Mouse (Mus musculus) right cerebral cortex, postnatal 14 days (tissue): Measurements from ENCODE around the gene Lfng.

Source experiments
- DNase-seq: peaks from one replicate; pipeline ENCODE4 v3.0.0; 2022

The Lfng gene

DNA sequence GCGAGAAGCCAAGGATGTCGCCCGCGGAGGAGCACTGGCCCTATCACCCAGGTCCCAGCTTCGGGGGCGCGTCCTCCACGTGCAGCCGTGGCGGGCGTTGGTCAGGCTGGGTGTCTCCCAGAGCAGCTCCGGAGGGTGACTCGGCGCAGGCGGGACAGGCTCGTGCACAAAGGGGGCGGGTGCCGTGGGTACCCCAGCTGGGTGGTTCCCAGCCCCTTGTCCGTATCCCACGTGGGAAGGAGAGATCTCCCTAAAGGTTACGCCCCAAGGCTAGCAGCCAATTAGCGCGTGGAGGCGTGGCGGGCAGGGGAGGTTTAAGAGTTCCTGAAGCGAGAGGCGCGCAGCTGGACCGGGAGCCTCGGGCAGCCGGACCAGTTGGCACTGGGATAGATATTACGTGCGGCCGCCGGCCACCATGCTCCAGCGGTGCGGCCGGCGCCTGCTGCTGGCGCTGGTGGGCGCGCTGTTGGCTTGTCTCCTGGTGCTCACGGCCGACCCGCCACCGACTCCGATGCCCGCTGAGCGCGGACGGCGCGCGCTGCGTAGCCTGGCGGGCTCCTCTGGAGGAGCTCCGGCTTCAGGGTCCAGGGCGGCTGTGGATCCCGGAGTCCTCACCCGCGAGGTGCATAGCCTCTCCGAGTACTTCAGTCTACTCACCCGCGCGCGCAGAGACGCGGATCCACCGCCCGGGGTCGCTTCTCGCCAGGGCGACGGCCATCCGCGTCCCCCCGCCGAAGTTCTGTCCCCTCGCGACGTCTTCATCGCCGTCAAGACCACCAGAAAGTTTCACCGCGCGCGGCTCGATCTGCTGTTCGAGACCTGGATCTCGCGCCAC, at the start of gene Lfng:
Gene Lfng (plus strand): TSS at position 320 of the 835 bp plus-strand sequence.
- peak; percentile 77 for DNase-seq

DNA sequence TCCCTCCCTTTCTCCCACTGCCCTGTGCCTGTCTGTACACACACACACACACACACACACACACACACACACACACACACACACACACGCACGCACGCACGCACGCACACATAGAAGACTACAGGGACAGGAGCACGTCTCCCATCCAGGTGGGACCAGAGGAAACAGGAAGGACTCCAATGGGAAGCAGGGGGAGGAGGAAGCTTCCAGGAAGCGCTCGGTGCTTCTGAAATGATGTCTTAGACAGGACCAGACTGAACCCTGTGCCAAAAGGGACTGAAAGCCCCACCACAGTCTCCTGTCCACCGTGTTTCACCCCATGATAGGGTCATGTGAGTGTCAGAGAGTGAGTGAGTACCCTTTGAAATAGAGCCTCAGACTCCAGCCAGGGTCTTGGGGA, 44.5 kb upstream of the Lfng start:
- no peak for DNase-seq

- DNase-seq, result no peak
Measured at GRCm38 (mm10) chr5:140564896-140565295, 42.2 kb upstream of the Lfng start, which contains the start of gene Grifin. Grifin (minus strand) TSS chr5:140565071.

DNA sequence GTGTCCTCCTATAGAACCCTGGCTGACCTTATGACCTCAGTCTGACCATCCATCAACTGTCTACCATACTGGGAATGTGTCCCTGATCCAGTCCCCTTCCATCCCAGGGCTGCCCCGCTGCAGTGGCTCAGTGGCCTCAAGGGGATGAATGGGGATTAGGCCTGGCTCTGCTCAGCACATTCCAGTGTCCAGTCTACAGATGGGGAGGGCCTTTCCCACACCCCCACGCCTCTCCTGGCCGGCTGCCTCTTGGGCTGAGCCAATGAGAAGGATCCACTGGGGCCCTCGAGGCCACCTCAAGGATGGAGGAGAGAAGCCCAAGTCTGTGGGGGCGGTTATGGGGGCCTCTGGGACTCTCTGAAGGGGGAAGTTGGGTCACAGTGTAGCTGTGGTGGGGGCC, 41.7 kb upstream of the Lfng start:
- no peak for DNase-seq

DNA sequence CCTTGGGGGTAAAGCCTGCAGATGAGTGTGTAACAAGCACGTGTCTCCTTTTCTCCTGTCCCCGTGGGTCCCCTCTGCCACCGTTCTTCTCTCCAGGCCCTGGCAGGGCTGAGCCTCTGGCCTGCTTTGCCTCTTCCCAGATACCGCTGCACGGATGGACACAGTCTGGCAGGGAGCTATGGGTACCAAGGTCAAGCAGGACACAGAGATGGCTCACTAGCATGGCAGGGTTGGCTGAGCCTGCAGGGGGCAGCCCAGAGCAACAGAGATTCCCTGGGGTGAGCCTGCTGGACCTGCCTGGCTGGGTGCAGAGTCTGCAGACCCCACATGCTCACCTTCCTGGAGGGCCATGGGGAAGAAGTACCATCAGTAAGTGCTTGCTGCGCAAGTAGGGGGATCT, 41.3 kb upstream of the Lfng start:
- peak; percentile 51 for DNase-seq

GRCm38 (mm10) chr5:140566271-140566670, 40.8 kb upstream of the Lfng start:
- DNase-seq, result no peak

- DNase-seq, result peak; percentile 53
Measured at GRCm38 (mm10) chr5:140567321-140567720, 39.8 kb upstream of the Lfng start.

- no peak for DNase-seq
Measured at GRCm38 (mm10) chr5:140567751-140568150, 39.4 kb upstream of the Lfng start.

- DNase-seq, result peak; percentile 63
Measured at GRCm38 (mm10) chr5:140568321-140568970, 38.7 kb upstream of the Lfng start.

GRCm38 (mm10) chr5:140569032-140569595, 38.0 kb upstream of the Lfng start:
- DNase-seq, result no peak

DNA sequence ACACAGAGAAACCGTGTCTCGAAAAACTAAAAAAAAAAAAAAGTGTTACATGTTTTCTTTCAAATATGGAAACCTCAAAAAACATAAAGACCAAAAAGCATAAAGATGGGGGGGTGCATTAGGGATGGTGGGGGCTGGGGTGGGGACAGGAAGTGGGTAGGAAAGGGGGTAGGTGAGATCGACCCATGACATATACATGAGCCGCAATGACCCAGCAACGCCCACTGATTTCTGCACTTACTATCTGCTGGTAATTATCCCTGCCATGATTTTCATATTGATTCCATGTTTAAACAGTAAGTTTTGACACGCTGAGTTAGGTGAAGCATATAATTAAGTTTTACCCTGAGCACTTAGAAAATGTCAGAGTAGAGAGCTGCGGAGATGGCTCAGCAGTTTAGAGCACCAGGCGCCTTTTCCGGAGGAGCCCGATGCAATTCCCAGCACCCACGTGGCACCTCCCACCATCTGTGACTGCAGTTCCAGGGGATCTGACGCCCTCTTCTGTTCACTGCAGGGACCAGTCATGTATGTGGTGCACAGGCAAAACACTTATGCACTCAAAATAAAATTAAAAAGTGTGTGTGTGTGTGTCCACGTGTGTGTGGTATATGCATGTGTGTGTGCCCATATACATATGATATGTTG, 36.8 kb upstream of the Lfng start:
- DNase-seq, result no peak

- no peak for DNase-seq
Measured at GRCm38 (mm10) chr5:140571201-140571600, 35.9 kb upstream of the Lfng start.

GRCm38 (mm10) chr5:140571673-140572072, 35.4 kb upstream of the Lfng start:
- no peak for DNase-seq

DNA sequence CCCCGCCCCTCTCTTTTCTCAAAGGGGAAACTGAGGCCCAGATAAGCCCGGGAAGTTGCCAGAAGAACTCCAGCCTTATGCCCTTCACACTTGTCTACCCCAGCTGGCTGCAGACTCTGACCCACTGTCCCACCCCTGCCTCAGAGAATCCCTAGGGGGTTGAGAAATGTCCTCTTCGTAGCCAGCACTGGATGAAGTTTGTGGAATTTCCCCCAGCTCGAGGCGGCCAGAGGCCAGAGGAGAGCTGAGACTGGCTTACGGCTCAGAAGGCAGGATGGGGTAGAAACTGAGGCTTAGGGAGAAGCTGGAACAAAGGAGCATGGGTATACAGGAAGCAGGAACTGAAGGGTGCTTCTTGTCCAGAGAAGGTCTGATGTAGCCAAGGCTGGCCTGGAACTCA, 34.5 kb upstream of the Lfng start:
- no peak for DNase-seq

DNA sequence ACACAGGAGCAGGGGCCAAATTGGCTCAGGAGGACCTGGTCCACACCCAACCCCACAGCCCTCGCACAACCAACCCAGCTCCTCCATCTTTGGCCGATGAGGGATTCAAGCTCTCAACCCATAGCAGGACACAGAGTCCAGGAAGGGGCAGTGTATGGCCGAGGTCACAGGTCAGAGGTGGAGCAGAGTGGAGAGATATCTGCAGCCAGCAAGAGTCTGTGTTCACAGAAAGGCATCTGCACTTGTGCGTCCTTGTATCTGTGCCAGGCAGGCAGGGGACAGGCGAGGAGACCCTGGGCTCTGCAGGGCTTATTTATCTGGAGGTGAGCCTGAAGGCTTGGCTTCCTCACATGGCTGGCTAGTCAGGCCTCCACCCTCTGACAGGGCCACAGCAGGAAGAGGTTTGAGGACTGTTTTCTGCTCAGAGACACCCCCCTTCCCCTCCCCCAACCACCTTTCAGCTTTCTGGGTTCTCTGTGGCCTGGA, 31.7 kb upstream of the Lfng start:
- DNase-seq, result no peak

DNA sequence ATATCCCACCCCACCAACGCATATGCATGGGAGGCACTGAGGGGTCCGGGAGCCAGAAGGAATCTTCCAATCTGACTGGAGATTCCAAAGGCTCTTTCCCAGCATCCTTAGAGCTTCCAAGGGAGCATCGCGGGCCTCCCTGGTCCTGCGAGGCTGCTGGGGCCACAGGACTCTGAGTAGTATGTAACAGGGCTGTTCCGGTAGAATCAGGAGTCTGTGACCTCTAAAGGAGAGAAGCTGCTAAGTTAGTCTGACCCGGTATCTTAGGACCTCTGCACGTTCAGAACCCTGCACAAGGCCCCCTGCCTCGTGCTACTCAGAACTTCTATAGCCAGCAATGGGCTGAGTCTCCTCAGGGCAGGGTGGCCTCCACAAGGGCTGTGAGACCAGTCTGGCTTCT, 27.9 kb upstream of the Lfng start:
- no peak for DNase-seq

DNA sequence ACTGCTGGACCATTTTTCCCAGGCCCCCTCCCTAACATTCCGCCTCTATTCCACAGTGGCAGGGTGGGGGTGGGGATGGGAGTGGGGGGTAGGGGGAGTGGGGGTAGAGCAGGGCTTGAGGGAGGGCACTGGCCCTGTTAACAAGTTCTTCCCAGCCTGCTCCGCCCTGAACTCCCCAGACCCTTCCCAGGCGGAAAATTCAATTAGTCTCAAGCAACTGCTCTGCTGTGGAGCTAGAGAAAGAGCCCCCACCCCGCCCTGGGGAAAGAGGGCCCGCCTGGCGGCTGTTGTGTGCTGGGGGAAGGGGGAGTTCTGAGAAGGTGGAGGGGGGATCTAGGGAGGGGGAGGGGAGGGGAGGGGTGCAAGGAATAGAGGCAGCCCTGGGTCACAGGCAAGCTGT, 27.3 kb upstream of the Lfng start:
- DNase-seq, result no peak

DNA sequence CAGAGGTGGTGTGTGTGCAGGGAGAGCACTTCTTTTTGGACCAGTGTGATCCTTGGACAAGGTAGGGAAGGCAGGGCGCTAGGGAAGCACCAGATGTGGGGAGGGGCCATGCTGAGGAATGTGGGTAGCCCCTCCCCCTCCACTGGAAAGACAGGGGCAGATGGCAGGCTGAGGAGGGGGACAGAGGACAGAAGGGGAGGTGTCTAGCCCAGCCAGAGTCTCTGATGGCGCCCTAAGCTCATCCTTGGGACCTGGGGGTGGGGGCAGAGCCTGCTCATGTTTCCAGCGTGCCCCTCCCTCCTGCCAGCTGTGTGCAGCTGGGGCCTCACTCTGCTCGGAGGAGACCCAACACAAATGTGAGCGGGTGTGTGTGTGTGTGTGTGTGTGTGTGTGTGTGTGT, 25.6 kb upstream of the Lfng start:
- DNase-seq, result no peak

DNA sequence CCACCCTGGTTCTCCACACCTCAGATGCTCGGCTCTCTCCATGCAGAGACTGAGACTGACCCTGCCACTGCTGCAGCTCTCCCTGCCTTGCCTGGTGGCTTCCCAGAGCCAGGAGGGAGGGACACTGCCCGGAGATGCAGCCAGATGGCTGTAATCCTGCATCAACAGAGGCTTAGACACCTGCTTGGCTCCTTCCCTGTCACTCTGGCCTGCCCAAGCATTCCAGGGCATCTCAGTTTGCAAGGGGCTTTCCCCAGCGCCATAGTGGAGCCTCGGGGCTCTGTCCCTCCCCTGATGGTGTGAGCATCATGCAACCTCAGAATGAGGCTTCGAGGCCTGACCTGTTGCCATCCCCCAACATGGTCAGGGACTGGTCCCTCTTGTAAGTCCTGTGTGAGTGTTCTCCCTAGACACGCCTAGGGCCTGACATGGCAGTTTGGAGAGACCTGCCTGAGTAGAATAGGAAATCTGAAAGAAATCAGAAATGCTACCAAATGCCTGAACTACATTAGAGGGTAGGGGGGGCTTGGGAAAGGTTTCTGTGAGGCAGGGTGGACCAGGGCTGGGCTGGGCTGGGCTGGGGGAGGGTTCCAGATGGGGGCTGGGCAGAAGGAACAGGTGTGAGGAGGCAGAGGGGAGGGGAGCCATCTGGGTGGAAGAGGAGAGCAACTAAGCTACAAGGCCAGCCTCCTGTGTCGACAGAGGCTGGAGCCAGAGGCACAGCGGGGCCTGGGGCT, 24.0 kb upstream of the Lfng start:
- no peak for DNase-seq

GRCm38 (mm10) chr5:140583732-140584368, 23.3 kb upstream of the Lfng start:
- DNase-seq, result no peak

GRCm38 (mm10) chr5:140589082-140589774, 17.9 kb upstream of the Lfng start:
- no peak for DNase-seq

DNA sequence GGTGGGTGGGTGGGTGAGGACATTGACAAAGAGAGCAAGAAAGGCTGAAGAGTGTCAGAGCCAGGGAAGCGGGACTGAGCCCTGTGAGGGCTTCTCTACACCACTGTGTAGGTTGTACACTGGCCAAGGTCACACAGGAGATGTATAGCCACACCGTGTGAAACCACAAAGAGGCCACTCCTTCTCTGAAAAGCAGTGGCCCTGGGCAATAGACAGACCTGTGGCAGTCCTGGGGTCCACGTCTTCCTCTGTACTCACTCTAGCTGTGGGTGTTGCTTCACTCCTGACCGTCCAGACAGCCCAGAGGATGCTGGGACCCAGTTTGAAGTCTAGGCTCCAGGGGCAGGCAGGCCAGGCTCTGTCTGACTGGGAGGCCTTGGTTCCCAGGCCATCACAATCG, 12.3 kb upstream of the Lfng start:
- DNase-seq, result no peak
